ENCODE assay signal across 7 mouse cellular contexts in genomic region chr3:115642001-115642845, GRCm38 (mm10).
DNase-seq lines count a peak whose midpoint lies in the region; ATAC-seq and TF ChIP-seq lines count a peak whose summit lies in the region.

No protein-coding gene starts in this region.

- no peak for TF ChIP-seq POLR2A in ES-Bruce4 (IDR thresholded peaks at IDR 0.05; ENCODE audit: insufficient read depth, low read length)

- WGBS in forebrain, embryonic 13.5 days, result 7% methylated on average over 26 of the region's 26 CpGs
- 2% methylated on average over 26 of the region's 26 CpGs for WGBS in liver, embryonic 15.5 days (ENCODE audit: insufficient replicate concordance)
- 9% methylated on average over 26 of the region's 26 CpGs for WGBS in neural tube, embryonic 12.5 days

- H3K4me1 ChIP-seq in ES-Bruce4 (ENCODE audit: control insufficient read depth, insufficient read depth, low read length), result peaks cover 3% of the 10 kb centered on the region
- H3K4me1 ChIP-seq in forebrain, embryonic 13.5 days, result peaks cover 7% of the 10 kb centered on the region
- peaks cover 55% of the 10 kb centered on the region for H3K4me1 ChIP-seq in liver, embryonic 15.5 days (replicated peaks)
- H3K4me1 ChIP-seq in neural tube, embryonic 12.5 days, result peaks cover 4% of the 10 kb centered on the region

- H3K4me2 ChIP-seq in forebrain, embryonic 13.5 days, result peak overlapping the region; percentile 70
- H3K4me2 ChIP-seq in liver, embryonic 15.5 days, result peak overlapping the region; percentile 68
- peak overlapping the region; percentile 64 for H3K4me2 ChIP-seq in neural tube, embryonic 12.5 days (replicated peaks)

- DNase-seq in hindlimb bud, embryonic 11.5 days (ENCODE audit: extremely low spot score, low read depth, low spot score), result peak; percentile 24
- DNase-seq in thymus, postnatal 14 days, result peak; percentile 66

- peak; percentile 77 for ATAC-seq in activated CD4-positive, CD25-positive, alpha-beta regulatory T cell, adult 4 months
- peak; percentile 87 for ATAC-seq in forebrain, embryonic 13.5 days
- ATAC-seq in liver, embryonic 15.5 days (ENCODE audit: insufficient read depth), result peak; percentile 23
- ATAC-seq in neural tube, embryonic 12.5 days (ENCODE audit: low FRiP score, low read depth), result peak; percentile 80

- peak overlapping the region; percentile 13; the same call in 1 of the 2 replicates for H3K9ac ChIP-seq in ES-Bruce4 (ENCODE audit: low read depth, poor library complexity, severe bottlenecking)
- H3K9ac ChIP-seq in forebrain, embryonic 13.5 days, result peak overlapping the region; percentile 63
- peak overlapping the region; percentile 20 for H3K9ac ChIP-seq in liver, embryonic 15.5 days
- peak overlapping the region; percentile 56 for H3K9ac ChIP-seq in neural tube, embryonic 12.5 days

- H3K27ac ChIP-seq in ES-Bruce4 (ENCODE audit: insufficient read depth, low read length), result no peak overlapping the region
- no peak overlapping the region for H3K27ac ChIP-seq in forebrain, embryonic 13.5 days
- peak overlapping the region; percentile 84 for H3K27ac ChIP-seq in liver, embryonic 15.5 days (replicated peaks)
- no peak overlapping the region for H3K27ac ChIP-seq in neural tube, embryonic 12.5 days

- no peaks in the 10 kb centered on the region; the same call in 1 of the 2 replicates for H3K9me3 ChIP-seq in ES-Bruce4 (replicated peaks; ENCODE audit: control insufficient read depth, insufficient read depth, low read length, poor library complexity, severe bottlenecking)
- H3K9me3 ChIP-seq in forebrain, embryonic 13.5 days (replicated peaks), result no peaks in the 10 kb centered on the region
- no peaks in the 10 kb centered on the region for H3K9me3 ChIP-seq in liver, embryonic 15.5 days (replicated peaks)
- no peaks in the 10 kb centered on the region for H3K9me3 ChIP-seq in neural tube, embryonic 12.5 days

- H3K4me3 ChIP-seq in ES-Bruce4 (ENCODE audit: low read depth, low read length), result peak overlapping the region; percentile 65
- peak overlapping the region; percentile 46 for H3K4me3 ChIP-seq in forebrain, embryonic 13.5 days
- H3K4me3 ChIP-seq in liver, embryonic 15.5 days (replicated peaks), result peak overlapping the region; percentile 51
- peak overlapping the region; percentile 39 for H3K4me3 ChIP-seq in neural tube, embryonic 12.5 days

- no peaks in the 10 kb centered on the region for H3K27me3 ChIP-seq in ES-Bruce4 (ENCODE audit: control insufficient read depth, insufficient read depth, low read length, poor library complexity, severe bottlenecking)
- H3K27me3 ChIP-seq in forebrain, embryonic 13.5 days, result no peaks in the 10 kb centered on the region
- no peaks in the 10 kb centered on the region for H3K27me3 ChIP-seq in liver, embryonic 15.5 days
- no peaks in the 10 kb centered on the region for H3K27me3 ChIP-seq in neural tube, embryonic 12.5 days (replicated peaks)

- no peak for TF ChIP-seq EP300 in ES-Bruce4 (IDR thresholded peaks at IDR 0.05; ENCODE audit: insufficient read depth, low read depth, low read length)

- TF ChIP-seq CTCF in ES-Bruce4 (IDR thresholded peaks at IDR 0.05; ENCODE audit: low read depth, low read length), result no peak

- no peaks in the 10 kb centered on the region for H3K36me3 ChIP-seq in ES-Bruce4 (ENCODE audit: control insufficient read depth, insufficient read depth, low read length, poor library complexity, severe bottlenecking)
- H3K36me3 ChIP-seq in forebrain, embryonic 13.5 days (ENCODE audit: poor library complexity, severe bottlenecking), result no peaks in the 10 kb centered on the region
- no peaks in the 10 kb centered on the region for H3K36me3 ChIP-seq in liver, embryonic 15.5 days (replicated peaks)
- H3K36me3 ChIP-seq in neural tube, embryonic 12.5 days, result no peaks in the 10 kb centered on the region

Comparison
In these comparisons a context has a peak if more than half of its experiments do, and no peak if none do; other contexts are left out.
1. H3K9ac ChIP-seq: peak in every context shown above with its lines; median percentile 63 in forebrain, embryonic 13.5 days; 56 in neural tube, embryonic 12.5 days; 20 in liver, embryonic 15.5 days; 13 in ES-Bruce4.
2. ATAC-seq: peak in every context shown above with its lines; median percentile 87 in forebrain, embryonic 13.5 days; 80 in neural tube, embryonic 12.5 days; 77 in activated CD4-positive, CD25-positive, alpha-beta regulatory T cell, adult 4 months; 23 in liver, embryonic 15.5 days.